Mouse (Mus musculus) heart, adult 8-10 months (tissue): ENCODE data around the gene Gipr. TPM values are rescaled to one million over a fixed set of nuclear protein-coding genes. Genes with fewer than 3 reads are reported as not detected.

Source experiments
- DNase-seq: peaks from one replicate; pipeline ENCODE4 v3.0.0; 2022; ENCODE audit warnings: low spot score
- total RNA-seq, 4 experiments: library from RNA; stranded (reverse); gene quantifications; 2 replicates each; pipeline ENCODE4 v1.2.4; 2022

Gipr gene
- total RNA-seq, 4 experiments from 2014 or later: 0.09 to 0.29 (median 0.26) TPM

DNA sequence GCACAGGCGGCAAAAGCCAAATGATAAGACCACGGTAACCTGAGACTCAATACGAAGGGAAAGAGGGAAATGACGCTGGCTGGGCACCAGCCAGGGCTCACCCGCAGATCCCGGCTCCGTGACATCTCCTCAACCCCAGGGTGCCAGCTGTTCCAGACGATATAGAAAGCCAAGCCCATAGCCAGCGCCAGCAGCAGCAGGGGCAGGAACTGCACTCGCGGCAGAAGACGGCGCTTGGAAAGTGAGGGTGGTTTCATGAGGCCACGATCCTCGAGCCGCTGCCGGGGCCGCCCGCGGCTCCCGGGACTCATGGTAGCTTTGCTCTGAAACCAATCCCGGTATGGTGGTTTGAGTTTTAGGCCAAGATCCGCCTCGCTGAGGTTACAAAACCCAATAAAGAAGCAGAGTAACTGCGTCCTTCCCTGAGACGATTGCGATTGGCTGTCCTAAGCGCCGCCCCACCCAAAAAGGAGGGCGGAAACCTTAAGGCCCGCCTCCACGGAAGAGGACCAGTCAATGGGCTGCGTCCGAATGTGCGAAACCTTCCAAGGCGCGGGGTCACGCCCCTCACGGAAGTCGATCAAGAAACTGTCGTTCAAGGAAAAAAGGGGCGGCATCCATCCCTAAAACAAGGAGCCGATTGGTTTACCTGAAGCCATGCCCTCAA, 16.9 kb downstream of the Gipr start, which contains the start of gene Qpctl:
Gene Qpctl (minus strand): TSS at position 417 of the 667 bp plus-strand sequence.
- peak; percentile 99 for DNase-seq

DNA sequence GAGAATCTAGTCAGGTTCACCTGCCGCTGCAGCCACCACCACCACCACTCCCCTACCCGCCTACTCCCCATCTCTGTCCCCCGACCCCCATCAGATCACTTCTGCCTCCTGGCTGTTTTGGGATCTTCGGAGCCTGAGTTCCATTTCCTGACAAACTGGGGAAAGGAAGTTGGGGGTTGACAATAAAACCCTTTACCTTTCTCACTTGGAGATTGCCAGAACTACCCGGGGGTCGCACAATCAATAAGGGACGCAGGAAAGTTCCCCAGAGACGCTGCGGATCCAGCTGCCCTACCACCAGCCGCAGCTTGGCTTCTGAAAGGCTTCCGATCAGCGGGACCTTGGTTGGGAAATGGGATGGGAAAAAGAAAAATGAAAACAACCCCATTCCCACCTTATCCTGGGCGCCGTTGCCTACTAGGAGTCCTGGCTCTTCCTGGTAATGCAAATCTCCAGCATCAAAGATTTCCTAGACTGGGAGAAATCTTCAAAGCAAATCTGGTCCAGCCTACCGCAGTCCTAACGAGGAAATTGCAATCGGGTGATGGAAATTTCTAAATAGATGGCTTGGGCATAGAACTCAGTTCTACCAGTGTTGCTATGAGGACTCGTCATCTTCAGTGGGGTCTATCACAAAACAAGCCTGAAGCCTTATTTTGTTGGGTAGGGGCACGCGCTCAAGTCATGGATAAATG, 17.6 kb downstream of the Gipr start:
- no peak for DNase-seq

DNA sequence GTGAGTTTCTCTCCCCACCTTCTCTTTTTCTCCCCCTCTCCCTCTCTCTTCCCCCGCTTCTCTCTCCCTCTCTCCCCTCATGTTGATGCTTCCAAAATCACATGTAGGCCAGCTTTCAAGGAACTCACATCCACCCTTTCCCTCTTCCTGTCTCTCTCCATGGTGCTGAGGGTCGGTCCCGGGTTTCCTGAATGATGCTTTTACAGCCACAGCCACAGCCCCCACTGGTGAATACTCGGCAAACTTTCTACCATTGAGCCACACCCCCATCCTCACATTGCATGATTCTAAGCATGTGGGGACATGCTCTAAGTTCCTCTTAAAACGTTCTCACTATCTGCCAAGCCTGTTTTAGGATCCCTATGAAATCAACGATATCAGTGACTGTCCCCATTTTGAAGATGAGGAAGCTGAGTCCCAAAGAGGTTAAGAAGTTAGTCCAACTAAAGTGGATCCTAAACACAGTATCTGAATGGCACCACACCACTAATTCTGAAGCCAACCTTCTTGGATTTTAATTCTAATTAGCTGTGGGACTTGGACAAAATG, 18.4 kb downstream of the Gipr start:
- DNase-seq: no peak

DNA sequence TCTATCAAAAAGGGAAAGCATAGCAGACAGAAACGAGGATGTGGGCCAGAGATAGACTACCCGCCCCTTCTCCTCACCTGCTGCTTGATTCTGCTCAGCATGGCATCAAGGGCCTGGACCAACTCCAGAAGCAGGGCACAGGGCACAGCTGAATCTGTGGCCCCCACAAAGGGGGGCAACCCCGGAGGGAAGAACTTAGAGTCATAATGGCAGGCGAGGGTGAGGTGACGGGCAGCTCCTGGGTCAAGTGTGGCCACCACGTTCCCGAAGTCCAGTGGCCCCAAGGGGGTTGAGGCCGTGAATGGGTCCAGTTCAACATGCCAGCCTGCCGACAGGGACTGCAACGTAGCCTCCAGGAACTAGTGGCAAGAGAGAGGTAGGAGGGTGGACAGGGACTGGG, 19.1 kb downstream of the Gipr start:
- no peak for DNase-seq

DNA sequence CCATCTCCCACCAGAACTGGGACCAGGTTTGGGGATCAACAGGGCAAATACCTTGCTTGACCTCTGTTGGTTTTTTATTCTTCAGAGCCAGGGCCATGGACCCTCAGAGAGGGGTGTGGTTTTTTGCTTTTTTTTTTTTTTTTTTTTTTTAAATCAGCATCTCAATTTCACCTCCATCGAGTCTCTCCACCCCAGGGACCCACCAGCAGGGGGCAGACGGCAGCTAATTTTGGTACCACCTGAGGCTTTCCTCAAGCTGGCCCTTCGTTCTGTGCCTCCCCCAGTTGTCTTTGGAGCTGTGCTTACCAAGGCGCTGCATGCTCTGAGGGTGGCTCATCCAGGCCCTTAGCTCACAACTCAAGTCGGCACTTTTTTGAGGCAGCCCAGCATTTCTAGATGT, 28.5 kb downstream of the Gipr start:
- DNase-seq: no peak

DNA sequence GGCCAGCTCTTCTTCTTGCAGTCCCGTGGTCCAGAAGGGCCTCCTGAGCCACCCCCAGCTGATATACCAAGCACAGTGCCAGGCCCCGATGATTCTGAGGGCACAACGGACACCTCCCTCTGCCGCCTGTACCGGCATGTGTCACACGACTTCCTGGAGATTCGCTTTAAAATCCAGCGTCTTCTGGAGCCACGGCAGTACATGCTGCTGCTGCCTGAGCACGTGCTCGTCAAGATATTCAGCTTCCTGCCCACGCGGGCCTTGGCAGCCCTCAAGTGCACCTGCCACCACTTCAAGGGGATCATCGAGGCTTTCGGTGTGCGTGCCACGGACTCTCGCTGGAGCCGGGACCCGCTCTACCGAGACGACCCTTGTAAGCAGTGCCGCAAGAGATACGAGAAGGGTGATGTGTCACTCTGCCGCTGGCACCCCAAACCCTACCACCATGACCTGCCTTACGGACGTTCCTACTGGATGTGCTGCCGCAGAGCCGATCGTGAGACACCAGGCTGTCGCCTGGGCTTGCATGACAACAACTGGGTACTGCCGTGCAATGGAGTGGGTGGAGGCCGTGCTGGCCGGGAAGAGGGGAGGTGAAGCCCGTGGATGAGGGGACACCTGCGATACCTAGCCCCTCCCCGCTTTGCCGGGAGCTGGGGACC, 29.1 kb downstream of the Gipr start:
- DNase-seq: no peak

DNA sequence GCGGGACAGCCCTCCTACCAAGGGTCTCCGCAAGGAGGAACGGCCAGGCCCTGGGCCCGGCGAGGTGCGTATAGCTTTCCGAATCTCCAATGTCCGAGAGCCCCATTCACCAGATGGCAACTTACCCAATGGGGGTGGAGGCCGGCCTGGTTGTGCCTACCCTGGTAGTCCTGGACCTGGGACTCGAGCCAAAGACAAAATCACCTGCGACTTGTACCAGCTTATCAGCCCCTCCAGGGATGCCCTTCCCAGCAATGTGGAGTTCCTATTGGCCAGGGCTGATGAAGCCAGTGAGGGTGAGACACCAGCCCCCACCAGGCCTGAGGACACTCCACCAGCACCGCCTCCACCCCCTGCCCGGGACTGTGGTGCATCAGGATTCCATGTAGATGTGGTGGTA, 29.8 kb downstream of the Gipr start:
- DNase-seq: no peak

DNA sequence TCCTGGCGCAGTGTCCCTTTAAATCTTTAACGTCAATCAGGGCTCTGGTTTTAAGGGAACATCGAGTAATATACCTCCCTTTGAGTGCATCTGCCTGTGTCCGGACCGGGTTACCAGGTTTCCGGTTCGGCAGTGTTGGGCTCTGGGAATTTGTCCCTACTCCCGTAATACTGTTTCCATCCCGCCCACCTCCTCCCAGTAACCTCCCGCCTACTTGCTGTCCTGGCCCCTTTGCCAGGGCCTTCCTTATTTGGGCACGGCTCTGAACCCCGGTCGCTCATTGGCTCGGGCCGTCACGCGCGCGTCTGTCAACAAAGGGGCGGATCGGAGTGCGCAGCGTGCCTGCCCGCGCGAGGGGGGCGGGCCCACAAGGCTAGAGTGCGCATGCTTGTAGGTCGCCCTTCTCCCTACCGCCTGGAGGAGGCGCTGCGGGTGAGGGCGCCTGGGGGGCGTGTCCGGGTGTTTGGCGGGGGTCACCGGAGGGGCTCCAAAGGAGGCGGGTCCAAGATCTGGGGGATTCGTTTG, 34.5 kb downstream of the Gipr start:
- peak; percentile 98 for DNase-seq

DNA sequence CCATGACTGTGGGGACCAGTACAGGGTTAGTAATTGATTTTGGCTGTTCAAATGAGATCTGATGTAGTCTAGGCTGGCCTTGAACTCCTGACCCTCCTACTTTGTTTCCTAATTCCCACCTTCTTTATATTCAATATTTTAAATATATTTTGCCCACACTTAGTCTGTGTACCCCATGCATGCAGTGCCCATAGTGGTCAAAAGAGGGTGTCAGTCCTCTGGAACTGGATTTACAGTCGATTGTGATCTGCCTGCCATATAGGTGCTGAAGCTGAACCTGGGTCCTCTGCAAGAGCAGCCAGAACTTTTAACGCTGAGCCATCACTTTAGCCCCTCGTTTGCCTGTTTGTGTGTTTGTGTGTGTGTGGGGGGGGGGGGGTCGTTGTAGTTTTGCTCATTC, 35.3 kb downstream of the Gipr start:
- DNase-seq: no peak

DNA sequence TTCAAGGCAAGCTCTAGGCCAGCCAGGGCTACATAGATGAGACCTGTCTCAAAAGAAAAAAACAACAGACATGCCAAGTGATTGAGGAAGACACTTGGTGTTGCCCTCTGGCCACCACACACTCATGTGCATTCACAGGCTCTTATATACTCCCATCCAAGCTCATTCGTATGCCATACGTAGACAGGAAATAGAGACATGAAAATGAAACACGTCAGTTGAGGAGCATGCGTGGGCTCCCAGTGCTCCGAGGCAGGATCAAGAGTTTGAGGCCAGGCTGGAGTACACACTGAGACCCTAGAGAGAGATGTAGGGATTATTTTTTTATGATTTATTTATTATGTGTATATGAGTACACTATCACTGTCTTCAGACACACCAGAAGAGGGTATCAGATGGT, 36.5 kb downstream of the Gipr start:
- no peak for DNase-seq

DNA sequence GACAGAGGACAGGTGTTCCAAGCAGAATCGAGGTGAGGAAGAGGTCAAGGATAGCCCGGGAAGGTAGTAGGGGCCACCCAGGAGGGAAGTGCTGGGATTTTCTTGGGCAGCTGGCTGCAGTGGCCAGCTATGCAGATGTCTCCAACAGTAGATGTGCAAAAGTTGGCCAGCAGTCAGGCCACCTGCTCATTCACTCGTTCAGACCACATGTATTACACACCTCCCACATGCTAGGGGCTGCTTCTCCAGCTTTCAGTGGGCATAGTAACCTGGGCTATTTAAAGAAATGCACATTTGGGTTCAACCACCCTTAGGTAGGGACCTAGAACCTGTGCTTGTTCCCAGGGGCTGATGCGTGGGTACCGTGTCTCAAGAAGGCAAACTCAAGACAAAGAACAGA, 38.2 kb downstream of the Gipr start:
- no peak for DNase-seq

DNA sequence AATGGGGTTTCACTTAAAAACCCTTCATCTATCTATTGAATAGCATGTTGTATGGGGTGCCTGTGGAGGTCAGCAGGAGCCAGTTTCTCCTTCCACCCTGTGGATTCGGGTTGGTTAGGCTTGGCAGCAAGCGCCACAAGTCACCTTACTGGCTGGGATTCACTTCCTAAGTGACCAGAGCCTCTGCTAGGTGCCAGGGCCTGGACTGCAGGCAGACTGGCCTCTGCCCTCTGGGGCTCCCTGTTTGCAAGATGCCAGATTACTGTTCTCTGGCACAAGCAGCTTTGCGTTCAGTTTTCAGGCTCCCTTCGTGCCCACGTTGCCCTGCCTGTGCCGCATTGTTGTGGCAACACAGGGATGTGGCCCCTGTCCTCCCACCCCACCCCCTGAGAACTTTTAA, 41.2 kb downstream of the Gipr start:
- no peak for DNase-seq

DNA sequence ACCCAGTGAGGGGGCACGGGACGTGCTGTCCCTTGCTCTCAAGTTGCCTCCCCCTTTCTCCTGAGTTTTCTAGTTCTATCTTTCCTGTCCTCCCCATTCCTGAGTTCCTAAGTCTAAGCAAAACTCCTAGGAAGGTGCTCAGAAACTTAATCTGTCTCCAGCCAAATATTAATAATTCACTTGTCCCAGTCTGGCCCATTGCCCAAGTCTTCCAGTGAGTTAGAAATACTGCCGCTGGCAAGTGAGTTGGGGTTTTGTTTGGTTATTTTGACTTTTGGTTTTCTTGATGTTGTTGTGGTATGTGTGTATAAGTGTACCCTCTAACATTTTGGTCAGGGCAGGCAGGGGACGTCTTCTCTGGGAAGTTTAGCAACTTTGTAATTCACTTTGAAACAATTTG, 44.2 kb downstream of the Gipr start:
- no peak for DNase-seq

DNA sequence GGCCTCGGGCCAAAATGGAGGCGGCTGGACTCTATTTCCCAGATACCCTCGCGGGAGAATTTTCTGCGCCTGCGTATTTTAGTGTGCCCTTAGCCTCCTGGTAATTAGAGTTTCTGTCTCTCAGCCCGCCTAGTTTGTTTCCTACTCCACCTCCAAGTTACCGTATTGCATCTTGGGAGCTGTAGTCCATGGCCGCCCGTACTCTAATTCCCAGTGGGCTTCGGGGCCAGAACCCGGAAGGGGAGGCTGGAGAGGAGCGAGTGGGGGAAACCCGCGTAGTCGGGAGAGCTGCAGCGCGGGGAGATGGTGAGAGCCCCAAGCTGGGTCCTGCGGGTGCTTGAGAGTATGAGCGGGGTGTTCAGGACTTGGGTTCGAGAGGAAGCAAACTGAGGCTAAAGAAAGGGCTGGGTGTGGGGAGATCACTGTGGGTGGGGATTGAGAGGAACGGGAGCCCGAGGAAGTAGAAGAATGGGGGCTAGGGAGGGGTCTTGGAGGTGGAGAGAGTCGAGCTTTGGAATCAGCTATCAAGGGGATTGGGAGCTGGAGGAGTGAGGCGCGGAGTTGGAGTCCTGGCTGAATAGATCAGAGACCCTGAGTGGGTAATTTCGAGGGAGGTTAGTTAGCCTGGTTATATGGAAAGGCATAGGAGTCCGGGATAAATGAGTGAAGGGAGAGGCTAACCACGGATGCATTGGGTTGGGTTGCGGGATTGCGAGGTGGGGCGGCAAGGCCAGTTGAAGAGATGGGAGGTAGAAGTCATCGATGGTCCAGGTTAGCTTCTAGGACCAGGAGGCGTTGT, 46.1 kb downstream of the Gipr start, which contains the start of gene Fbxo46:
Gene Fbxo46 (plus strand): TSS at position 229 of the 799 bp plus-strand sequence.
- DNase-seq: peak; percentile 99

DNA sequence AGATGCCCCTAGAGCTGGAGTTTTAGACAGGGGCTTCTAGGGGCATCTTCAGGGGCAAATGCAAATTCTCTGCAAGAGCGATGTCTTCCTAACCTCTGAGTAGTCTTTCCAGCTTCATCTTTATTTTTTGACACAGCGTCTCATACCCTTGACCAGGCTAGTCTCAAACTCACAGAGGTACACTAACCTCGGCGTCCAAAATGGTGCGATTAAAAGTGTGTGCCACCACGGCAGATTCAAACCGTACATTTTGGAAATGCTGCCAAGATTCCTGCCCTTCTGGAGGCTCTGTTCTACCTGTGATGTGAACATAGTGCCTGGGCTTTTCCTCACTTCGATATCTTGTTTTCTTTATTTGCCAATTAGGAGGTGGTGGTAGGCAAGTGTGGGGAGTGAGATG, 46.8 kb downstream of the Gipr start:
- DNase-seq: no peak

DNA sequence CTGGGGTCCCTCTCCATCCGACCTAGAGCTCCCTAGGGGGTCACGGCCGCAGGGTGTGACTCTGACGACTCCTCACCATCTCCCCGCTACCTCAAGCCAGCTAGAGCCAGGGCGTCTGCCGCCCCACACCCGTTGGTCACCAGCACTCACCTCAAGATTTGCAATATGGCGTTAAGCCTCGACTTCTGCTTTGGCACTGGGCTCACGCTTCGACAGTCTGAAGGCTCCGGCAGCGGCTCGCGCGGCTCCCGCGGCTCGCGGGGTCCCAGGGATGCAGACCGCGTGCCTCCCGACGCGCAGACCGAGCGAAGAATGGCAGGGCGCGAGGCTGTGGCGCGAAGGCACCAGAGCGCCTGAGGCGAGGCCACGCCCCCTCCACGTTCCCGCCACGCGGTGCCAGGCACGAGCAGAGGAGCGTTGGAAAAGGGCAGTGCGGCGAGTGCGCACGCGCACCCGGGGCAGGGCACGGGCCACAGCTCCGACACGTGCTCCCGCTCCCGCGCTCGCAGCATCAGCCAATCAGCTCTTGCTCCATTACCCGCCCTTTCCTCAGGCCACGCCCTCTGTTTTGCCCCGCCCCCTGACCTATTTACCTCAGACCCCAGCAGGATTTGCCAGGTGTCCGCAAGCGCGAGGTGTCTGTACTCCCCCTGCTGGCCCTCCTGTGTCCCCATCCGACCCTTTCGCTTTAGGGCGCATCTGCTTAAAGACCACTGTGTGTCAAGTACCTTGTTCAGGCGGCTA, 47.7 kb downstream of the Gipr start, which contains the start of gene Gm4969:
Gene Gm4969 (minus strand): TSS at position 341 of the 744 bp plus-strand sequence.
- no peak for DNase-seq

DNA sequence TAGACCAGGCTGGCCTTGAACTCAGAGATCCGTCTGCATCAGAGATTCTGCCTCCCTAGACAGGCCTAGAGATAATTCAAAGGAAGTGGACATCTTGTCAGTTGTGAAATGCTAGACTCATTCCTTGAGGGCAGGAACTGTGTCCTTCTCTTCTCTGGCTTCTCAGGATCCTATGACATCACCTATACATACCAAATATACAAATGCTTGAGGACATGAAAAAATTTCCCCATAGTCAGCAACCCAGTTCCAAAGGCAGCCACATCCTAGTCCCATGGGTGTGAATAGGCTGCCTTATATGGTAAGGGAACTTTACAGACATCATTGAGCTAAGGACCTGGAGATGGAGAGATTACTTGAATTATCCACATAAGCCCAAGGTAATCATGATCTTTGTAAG, 56.4 kb downstream of the Gipr start:
- DNase-seq: no peak

DNA sequence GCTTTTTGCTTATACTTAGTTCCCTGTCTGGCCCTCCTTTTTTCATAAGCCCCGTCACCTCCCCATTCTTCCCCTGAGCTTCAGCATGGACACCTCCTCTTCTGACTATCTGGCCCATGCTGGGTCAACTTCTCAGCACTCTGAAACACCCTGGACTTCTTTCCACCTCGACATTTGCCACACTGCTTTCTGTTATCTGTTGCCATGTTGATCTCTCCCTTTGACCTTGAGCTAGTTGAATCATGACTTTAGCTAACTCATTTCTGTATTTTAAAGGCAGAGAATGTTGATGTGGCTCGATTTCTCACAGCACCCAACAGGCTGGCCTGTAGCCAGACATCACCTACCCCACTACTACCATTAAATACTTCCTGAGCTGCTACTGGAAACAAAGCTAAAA, 58.5 kb downstream of the Gipr start:
- DNase-seq: no peak
